Mouse (Mus musculus) ovary, postnatal 36 days (tissue): ENCODE data around the gene Slco3a1.

Source experiments
- DNase-seq: peaks from one replicate; pipeline ENCODE4 v3.0.0; 2022; ENCODE audit warnings: low spot score, mixed read lengths

Gene Slco3a1

DNA sequence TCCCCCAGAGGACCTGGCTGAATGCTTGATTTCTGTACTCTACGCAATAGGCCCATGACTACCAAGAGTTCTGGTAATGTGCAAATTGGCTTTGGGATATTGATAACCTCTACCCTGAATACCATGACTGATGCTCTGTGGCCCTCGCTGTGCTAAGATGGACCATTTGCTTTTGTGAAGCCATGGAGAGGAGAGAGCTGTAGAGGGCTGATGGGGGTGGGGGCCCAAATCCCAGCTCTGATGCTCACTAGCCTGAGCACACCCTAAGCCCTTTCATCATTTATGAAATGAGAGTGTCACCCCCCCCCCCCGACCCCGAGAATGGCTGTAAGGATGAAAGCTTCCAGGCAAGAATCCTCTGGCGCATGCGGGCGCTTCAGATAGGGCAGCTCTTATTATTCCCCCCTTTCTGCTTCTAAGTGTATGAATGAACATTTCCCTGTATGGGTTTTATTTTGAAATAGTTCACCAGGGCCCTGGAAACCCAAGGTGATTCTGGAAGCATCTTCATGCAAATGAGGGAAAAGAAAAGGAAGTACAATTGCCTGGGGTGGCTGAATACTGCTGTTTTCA lies 206.2 kb downstream of the Slco3a1 start:
- DNase-seq = no peak

DNA sequence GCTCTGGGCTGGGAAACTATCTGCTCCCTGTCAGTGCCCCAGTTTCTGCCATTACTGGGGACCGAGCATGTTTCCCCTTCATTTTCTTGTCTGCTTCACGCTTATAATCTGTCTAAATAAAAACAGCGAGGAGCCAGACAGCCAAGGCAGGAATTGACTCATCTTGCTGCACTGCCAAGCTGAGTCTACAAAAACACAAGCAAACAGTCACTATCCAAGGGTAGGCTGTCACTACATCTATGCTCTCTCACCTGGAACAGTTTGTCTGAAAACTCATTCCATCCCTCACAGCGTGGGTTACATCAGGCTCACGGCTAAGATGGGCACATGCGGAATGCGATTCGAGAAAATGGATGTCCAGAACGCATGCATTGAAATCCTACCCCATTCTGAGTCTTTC lies 207.6 kb downstream of the Slco3a1 start:
- no peak for DNase-seq

DNA sequence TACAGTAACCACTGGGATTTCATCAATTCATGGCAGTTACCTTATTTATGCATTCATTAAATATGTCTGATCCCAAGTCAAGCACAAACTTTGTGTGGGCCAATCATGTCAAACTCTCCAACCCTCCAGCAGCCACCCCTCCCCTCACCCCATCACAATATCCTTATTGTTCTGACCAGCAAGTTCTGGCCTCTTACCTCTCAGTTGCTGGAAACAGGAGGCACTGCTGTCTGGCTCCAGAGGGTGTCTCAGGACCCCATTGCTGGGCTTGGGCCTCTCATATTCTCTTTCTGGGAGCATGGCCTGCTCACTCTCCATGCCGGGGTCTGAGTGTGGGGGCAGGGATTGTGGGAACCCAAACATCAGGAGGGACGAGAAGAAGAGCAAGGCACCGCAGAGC lies 208.1 kb downstream of the Slco3a1 start:
- DNase-seq = no peak

DNA sequence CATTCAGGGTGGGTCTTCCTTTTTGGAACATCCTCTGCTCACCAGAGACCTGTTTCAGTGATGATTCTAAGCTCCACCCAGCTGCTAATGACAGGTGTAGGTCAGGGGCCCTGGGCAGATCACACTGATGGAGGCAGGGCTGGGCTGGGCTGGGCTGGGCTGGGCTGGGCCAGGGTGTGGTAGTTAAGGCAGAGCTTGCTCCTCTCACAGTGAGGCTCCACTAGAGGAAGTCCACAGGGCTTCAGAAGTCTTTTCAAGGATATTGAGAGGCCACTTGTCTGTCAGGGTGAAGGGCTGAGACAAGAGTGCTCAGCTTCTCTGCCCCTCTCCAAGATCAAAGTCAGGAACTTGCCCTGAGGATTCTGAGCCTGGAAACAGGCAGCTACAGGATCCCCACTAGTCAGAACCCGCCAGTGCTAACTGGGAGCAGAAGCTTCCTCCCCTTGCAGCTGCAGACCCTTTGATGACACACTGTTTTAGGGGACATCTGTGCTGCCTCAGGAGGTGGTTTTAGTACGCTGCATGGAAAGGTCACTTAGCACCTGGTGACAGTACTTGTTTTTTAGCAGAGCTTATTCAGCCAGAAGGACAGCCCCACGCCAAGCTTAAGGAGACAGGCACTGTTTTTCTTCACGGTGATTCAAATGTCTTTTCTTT lies 213.3 kb downstream of the Slco3a1 start:
- DNase-seq = no peak

DNA sequence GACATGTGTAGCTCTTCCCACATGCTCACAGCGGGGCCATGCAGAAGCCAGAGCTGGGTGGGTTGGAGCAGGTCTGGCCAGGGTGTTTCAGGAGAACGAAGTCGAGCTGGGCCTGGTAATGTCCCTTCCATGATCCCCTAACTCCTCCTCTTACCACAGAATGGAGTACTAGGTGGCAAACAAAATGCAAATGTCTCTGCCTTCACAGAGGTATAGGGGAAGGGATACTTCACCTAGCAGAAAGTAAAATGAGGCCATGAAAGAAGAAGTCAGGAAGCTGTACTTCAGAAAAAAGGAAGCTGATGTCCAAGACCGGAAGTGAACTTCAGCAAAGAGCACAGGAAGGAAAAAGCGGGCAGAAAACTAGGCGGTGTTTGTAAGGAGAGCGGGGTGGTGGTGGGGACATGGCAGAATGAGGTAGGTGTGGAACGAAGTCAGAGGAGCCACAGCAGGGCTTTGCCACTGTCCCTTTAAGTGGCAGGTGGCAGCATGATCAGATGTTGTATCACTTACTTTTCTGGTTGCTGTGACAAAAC lies 214.1 kb downstream of the Slco3a1 start:
- DNase-seq = no peak

DNA sequence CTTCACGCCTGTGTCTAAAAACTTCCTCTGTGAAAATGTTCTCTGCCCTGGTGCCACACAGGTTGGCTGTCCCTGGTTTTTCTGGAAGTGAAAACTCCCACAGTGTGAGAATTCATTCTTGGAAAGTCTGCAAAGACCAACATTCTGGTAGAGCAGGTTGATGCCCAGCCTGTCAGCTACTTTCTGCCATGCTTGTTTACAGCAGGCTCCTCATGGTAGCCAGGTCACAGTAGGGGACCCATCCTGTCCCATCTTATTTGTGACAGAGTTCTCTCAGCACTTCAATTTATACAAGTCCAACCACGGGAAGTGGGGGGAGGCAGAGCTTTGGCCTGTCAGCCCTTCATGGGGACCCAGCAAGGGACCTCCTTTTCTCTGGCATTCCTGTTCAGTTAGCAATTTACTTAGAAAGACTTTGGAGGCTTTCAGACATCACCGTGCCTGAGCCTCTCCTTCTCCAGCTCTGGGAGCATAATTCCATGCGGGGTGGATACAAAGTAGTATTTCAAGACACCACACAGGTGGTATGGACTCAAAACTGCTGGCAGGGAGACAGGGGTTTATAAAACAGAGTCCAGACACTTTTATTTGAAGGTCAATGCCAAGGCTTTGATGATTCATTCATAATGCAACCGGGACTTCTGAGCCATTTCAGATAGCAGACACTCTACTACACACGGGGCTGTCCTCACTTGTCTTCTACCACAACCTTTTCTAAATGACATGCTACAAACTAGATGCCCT lies 216.7 kb downstream of the Slco3a1 start:
- DNase-seq = no peak

DNA sequence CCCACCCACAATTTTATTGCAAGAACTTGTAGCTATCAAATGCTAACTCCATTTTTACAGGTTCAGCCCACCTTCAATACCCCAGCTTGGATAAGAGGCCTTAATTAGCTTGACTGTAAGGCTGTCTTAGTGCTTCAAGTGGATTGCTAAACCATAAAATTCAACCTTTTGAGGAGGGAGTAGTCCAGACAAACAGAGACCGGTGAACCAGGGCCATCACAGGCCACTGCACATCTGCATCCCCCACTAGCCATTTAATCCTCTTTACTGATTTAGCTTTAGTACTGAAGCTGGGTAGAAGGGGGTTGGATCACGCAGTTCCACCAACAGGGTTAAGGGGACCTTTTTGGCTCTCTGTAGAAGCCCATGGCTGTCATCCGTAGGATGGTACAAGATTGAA lies 222.3 kb downstream of the Slco3a1 start:
- no peak for DNase-seq

DNA sequence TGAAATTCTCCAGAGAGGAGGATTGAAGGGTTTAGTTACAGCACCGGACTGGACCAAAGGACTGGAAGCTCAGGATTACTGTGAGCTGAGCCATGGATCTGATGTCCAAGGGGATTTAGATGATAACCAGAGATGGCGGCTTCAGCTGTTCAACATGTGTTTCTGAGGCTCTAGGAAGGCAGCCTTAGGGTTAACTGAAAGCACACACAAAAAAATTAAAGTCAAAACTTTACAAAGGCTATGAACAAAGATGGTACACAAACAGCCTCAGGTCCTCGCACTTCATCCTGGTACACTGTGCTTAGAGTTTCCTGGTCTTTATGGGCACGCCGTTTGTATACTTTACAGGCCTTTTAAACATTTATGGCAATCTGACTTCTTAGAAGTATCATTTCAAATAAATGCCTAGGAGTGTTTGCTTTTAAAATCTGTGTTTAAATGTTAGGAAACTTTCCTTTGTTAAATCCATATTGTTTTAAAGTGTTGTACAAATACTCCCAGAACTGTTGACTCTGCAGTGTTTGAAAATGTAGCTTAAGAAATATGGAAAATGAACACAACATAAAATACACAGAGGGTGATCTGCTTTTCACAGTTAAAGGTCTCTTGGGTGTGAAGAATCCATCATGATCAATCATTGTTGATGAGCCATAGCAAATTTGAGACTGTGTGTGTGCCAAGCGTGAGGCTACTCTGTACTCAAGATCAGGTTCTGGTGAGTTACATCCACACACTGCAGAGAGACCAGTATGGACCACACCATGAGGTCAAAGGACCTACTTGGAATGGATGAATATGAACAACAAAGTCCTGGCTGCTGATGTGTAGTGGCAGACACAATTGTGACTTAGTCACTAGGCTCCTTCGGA lies 223.5 kb downstream of the Slco3a1 start:
- no peak for DNase-seq

DNA sequence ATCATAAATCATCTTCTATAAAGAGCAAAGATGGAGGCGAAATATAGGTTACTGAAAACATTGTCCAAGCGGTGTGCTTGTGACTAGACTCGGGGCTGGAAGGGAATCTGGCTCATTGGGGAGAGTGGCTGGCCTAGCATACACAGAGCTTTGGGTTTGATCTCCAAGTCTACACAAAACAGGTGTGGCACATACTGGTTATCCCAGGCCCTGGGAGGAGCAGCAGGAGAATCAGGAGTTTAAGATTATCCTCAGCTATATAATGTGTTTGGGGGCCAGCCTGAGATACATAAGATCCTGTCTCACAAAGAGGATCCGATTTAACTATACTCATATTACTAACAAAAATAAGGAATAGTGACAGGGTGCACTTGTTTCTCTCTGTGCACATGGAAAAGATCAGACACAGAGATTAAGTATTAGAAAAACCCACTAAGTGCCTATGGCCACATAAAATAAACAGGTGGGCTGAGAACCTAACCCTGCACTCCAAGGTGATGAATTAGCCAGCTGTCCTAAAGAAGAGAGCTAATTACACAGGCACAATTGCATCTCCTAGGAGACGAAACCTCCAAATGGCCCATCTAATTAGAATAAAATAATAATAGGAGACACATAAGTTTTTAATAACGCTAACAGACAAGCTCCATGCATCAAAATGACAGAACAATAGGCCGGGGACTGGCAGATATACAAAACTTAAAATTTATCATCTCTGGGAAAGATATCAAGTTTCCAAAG lies 224.3 kb downstream of the Slco3a1 start:
- no peak for DNase-seq

DNA sequence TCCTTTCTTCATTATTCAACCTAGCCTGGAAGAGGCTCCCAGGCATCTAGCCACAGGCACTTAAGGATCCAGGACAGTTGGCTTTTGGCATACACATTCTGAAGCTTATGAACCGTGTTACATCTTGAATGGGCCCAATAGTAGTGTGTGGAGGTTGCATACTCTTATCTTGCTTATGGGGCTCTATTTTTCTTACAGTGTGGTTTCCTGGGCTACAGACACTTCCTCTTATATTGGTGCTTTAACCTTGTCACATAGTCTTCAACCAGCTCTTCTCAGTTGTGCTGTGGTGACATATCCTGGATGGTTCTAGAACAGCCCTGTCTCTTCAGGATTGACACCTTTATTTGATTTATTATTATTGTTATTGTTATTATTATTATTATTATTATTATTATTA lies 225.6 kb downstream of the Slco3a1 start:
- DNase-seq = no peak

DNA sequence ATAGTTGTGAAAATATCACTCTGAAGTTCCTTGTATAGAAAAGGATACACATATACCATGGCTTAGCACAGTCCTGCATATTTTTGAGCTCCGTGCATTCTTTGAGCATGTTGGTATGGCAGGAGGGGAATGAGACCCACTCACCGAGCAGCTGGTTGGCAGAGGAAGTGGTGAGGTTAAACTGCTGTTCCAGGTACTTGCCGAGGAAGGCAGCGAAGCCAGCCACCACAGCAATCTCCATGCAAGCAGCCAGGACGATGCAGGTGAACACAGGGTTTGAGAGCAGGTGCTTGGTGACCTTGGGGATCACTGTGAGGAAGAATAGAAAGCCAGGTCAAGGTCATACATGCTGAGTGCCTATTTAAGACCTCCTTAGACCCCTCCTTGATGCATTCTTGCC lies 226.9 kb downstream of the Slco3a1 start:
- no peak for DNase-seq

DNA sequence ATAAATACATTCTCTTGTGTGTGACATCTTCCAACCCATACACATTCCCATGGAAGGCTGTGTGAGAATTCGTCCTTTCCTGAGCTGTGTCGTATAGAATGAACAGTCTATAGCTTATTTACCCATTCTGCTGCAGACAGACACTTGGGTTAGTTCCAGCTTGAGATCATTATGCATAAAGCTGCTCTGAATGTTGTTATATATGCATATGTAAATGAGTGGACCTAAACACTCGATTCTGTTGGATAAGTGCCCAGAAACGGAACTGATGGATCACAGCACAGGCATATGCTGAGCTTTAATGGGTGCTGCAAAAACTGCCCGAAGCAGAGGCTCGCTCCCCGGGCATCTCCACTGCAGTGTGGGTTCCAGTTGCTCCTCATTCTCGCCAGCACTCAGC lies 229.5 kb downstream of the Slco3a1 start:
- DNase-seq = no peak

DNA sequence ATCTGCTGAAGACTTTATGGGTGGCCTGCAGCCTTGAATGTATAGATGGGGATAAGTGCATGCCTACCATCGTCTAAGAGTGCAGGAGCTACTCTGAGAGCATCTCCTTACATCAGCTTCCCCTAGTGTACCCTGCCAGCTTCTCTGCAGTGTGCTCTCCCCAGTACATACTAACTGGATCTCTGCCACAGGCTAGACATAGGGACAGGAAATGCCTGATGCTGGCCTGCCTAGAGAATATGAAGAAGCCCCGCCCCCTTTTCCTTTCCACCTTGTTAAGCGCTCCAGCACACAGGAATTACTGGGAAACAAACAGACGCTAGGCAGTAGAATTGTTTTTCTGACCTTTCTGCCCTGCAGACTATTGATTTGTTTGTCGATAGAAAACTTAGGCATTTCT lies 230.9 kb downstream of the Slco3a1 start:
- no peak for DNase-seq

DNA sequence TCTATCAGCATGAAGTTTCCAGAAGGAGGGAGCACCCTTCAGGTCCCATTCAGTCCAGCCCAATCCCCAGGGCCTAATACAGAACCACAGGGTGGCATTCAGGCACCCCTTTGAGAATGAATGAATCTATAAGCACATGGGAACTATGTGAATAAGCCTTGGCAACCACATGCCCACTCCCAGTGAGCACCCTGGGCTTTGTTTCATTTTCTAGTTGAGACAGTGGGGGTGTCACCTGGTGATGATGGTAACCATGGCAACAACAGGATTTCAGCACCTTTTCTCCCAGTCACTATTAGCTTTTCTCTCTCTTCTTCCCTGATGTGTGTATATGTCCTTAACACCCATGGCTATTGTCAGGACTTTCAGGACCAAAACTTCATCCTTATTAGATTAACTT lies 231.4 kb downstream of the Slco3a1 start:
- DNase-seq = no peak

DNA sequence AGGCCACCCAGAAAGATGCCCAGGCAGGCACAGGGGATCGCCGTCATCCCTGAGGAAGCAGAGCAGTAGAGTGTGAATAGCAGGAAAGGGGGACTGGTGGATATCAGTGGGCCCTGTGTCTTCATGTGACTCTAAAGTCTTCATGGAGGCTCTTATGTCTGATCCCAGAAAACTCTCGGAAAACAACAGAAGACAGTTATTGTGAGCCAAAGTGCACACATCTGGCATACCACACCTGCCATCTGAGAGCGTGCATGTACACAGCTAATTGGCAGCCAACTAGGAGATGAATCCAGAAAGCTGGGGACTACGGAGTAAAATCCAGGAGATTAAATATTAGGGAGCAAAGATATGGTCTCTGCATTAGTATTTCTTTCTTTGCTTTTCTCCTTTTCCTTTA lies 233.9 kb downstream of the Slco3a1 start:
- no peak for DNase-seq

DNA sequence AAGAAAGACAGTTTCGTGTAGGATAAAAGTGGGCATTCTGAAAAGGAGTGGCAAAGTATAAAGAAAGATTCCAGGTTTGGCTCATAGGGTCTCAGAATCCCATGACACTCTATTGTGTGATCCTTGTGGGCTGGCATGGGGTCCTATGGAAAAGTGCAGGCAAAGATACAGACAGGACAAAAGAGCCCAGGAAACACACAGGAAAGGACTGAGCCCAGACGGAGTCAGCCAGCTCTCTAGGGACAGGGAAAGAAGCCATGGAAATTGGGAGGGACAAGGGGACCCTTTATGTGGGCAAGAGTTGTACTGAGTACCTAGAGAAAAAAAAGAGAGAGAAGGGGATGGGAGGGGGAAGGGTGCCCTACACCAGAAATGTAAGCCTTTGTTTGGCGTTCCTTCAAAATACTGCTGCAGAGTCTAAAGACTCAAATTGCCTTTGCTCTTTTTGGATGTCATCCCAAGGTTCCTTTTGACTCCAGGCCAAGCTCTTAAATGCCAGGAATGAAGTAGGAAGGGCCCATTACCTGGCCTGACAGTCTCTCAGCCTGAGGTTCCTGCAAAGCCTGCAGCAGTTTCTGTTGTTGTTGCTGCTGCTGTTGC lies 238.6 kb downstream of the Slco3a1 start:
- DNase-seq = peak; percentile 13

DNA sequence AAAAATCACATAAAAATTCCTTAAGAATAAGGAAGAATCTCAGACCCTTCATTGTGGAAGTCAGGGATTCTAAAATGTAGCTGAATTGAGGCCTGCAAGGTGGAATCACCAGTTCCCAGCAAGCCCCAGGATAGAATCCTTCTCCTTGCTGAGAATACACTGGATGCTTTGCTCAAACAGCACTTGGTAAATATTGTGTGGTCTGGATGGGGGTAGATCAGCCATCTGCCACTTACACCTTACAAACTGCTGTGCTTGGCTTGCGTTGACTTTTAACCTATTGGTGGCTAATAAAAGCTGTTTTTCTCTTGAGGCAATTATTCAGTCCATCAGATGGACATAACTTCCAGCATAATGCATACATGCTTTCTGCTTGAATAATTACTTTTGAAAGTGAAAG lies 240.3 kb downstream of the Slco3a1 start:
- DNase-seq = no peak

DNA sequence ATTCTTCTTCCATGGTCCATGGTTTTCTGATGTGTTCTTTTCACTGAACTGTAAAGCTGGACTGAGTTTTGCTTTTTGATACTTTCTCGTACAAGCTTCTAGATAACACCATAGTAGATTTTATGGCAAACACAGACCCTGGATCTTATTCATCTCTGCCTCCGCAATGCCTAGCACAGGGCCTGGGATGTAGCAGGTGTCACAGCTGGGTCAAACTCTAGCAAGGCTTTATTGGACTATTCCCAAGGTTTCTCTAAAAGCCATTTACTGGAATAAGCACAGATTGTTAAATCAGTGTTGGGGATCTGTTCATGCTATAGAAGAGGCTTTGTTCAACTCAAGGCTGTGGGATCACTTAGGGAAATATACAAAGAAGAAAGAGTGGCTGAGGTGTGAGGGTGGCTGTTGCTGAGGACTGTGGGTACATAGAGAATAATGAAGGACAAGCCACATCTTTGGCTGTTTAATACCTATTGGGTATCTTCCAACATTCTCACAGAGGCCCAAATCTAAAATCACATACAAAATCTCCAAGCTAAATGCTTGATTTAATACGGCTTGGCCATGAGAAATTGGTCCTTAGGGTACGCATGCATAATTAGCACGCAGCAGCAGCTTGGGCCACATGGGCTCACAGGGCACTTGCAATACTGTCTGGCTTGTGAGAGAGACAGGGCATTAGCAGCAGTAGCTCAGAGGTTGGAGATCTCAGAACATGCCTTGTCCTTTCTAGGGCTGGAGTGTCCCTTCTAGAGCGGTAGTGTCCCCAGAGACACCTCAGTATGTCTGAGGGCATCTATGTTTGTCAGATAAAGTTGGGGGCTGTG lies 241.1 kb downstream of the Slco3a1 start:
- no peak for DNase-seq

DNA sequence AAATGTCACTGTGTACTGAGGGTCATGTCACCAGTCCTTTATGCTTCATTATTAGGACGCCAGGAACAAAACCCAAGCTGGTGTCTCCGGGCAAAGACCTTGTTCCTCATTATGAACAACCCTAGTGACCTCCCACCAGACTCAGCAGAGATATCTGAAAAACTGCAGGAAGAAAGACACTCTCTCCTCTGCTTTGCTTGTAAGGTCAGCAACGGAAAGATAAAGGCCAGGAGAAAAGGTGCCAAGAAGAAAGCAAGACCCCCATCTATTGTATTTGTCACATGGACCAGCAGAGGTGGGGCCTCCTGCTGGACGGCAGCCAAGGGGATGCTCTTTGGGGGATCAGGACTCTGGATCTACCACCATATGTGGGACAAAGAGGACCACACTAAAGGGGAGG lies 243.0 kb downstream of the Slco3a1 start:
- no peak for DNase-seq

DNA sequence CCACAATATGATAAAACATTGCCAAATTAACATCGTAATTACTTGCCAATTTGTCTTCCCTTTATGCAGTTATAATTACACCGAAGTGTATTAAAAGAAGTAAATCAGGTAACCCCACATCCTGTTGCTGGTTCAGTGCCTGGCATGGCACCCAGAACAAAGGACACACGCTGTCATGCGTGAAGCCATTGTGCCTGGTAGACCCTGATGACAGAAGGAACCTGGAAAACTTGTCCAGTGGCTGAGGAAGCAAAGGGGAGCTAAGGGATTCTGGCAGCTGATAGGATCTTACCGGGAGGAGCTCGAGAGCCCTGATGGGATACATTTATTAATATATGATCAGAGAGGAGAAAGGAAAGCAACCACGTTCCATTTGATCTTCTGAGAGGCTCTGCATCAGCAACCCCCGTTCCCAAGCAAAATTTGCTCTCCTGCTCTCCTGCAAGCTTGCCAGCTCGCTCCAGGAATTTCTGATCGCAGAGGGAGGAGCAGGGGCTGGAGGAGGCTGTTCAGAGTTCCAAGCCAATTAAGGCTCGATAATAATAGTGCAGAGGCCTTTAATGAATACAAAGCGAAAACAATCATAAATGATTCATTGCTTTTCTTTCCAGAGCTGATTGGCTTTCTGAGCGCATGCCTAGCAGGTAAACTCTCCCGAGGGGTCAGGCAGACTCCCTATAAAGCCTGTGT lies 250.8 kb downstream of the Slco3a1 start:
- DNase-seq = no peak
